Mouse (Mus musculus) MN1 (cell line): ENCODE data around the gene Efna2.

ENCODE experiments used
- DNase-seq: peaks from one replicate; pipeline ENCODE4 v3.0.0-alpha.2; 2016; ENCODE audit warnings: low spot score

Efna2 gene

GRCm38 (mm10) chr10:80141786-80142529 is 37.3 kb upstream of the Efna2 start:
- peak; percentile 100 for DNase-seq

GRCm38 (mm10) chr10:80142530-80142925 is 36.8 kb upstream of the Efna2 start:
- peak; percentile 56 for DNase-seq

GRCm38 (mm10) chr10:80143664-80144063 is 35.6 kb upstream of the Efna2 start:
- DNase-seq: no peak

- no peak for DNase-seq
These were observed 35.1 kb upstream of the Efna2 start for GRCm38 (mm10) chr10:80144159-80144558.

- DNase-seq: peak; percentile 90
These were observed 34.1 kb upstream of the Efna2 start for GRCm38 (mm10) chr10:80144864-80145838.

- DNase-seq: peak; percentile 59
These were observed 33.4 kb upstream of the Efna2 start for GRCm38 (mm10) chr10:80145896-80146295.

GRCm38 (mm10) chr10:80146568-80147011 is 32.7 kb upstream of the Efna2 start:
- DNase-seq: no peak

GRCm38 (mm10) chr10:80147146-80147718 is 32.0 kb upstream of the Efna2 start:
- peak; percentile 69 for DNase-seq

GRCm38 (mm10) chr10:80147719-80148601 is 31.3 kb upstream of the Efna2 start, which contains the start of gene Midn:
Gene Midn (plus strand): TSS chr10:80148272.
- DNase-seq: peak; percentile 89

- DNase-seq: peak; percentile 97
These were observed 30.5 kb upstream of the Efna2 start for GRCm38 (mm10) chr10:80148610-80149290.

- DNase-seq: peak; percentile 100
These were observed 29.7 kb upstream of the Efna2 start for GRCm38 (mm10) chr10:80149291-80150225.

GRCm38 (mm10) chr10:80150226-80151210 is 28.8 kb upstream of the Efna2 start:
- peak; percentile 70 for DNase-seq

- peak; percentile 65 for DNase-seq
These were observed 27.9 kb upstream of the Efna2 start for GRCm38 (mm10) chr10:80151211-80152034.

GRCm38 (mm10) chr10:80152071-80152872 is 27.0 kb upstream of the Efna2 start:
- peak; percentile 84 for DNase-seq

GRCm38 (mm10) chr10:80152873-80153260 is 26.4 kb upstream of the Efna2 start:
- DNase-seq: peak; percentile 88

- no peak for DNase-seq
These were observed 25.6 kb upstream of the Efna2 start for GRCm38 (mm10) chr10:80153713-80154112.

- DNase-seq: no peak
These were observed 24.9 kb upstream of the Efna2 start for GRCm38 (mm10) chr10:80154384-80154783.
